Mouse (Mus musculus): ENCODE results near the gene B4galt3. TPM values are rescaled to one million over a fixed set of nuclear protein-coding genes. Genes with fewer than 3 reads are reported as not detected.
"Not testable (repeated sequence)": the region's sequence is repeated elsewhere in the genome, so short reads cannot be mapped to it uniquely, and the experiment has no call there.

B4galt3 gene
- polyA plus RNA-seq, 1 experiment, result 64.8 TPM

- H3K36me3 ChIP-seq (ENCODE audit: control insufficient read depth, insufficient read depth, low read length, poor library complexity, severe bottlenecking), result peaks cover 6% of the 10 kb centered on the region; the same call in 1 of the 2 replicates
- 0 out of 2 replicates have a peak overlapping the region, but pooled peaks have one; percentile 9 for H3K9ac ChIP-seq (ENCODE audit: low read depth, poor library complexity, severe bottlenecking)
- peak overlapping the region; percentile 83 for H3K27ac ChIP-seq (ENCODE audit: insufficient read depth, low read length)
- H3K27me3 ChIP-seq (ENCODE audit: control insufficient read depth, insufficient read depth, low read length, poor library complexity, severe bottlenecking), result no peaks in the 10 kb centered on the region
- no peak overlapping the region for H3K4me3 ChIP-seq (ENCODE audit: low read depth, low read length)
- TF ChIP-seq EP300 (IDR thresholded peaks at IDR 0.05; ENCODE audit: insufficient read depth, low read depth, low read length), result no peak
- TF ChIP-seq CTCF (IDR thresholded peaks at IDR 0.05; ENCODE audit: low read depth, low read length), result no peak
- no peak for TF ChIP-seq POLR2A (IDR thresholded peaks at IDR 0.05; ENCODE audit: insufficient read depth, low read length)
- peaks cover 2% of the 10 kb centered on the region for H3K4me1 ChIP-seq (ENCODE audit: control insufficient read depth, insufficient read depth, low read length)
- no peaks in the 10 kb centered on the region for H3K9me3 ChIP-seq (replicated peaks; ENCODE audit: control insufficient read depth, insufficient read depth, low read length, poor library complexity, severe bottlenecking)
Observed at GRCm38 (mm10) chr1:171288328-171288727, 18.2 kb downstream of the B4galt3 start.

DNA sequence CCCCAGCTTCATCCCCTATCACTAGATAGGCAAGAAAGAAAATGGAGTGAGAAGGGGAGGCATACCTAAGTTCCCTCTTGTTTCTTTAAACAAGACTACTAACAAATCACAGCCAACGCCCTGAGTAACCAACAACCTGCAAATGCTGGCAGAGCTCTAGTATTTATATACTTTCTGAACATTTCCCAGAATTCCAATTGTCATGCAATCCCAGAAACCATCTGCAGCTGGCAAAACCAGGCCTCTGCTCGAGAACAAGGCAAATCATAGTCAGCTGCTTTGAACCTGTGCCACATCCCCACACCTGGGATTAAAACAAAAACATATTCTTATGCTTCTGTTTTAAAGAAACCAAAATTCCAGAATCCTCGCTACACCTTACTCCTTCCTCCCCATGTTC lies 23.2 kb downstream of the B4galt3 start:
- H3K9ac ChIP-seq (ENCODE audit: low read depth, poor library complexity, severe bottlenecking), result peak overlapping the region; percentile 95; the same call in 1 of the 2 replicates
- no peaks in the 10 kb centered on the region; the same call in 1 of the 2 replicates for H3K36me3 ChIP-seq (ENCODE audit: control insufficient read depth, insufficient read depth, low read length, poor library complexity, severe bottlenecking)
- H3K4me3 ChIP-seq (ENCODE audit: low read depth, low read length), result no peak overlapping the region
- no peak overlapping the region for H3K27ac ChIP-seq (ENCODE audit: insufficient read depth, low read length)
- H3K4me1 ChIP-seq (ENCODE audit: control insufficient read depth, insufficient read depth, low read length), result peaks cover 6% of the 10 kb centered on the region
- TF ChIP-seq POLR2A (IDR thresholded peaks at IDR 0.05; ENCODE audit: insufficient read depth, low read length) (no peak), CTCF (IDR thresholded peaks at IDR 0.05; ENCODE audit: low read depth, low read length) (no peak), EP300 (IDR thresholded peaks at IDR 0.05; ENCODE audit: insufficient read depth, low read depth, low read length) (no peak)
- H3K9me3 ChIP-seq (replicated peaks; ENCODE audit: control insufficient read depth, insufficient read depth, low read length, poor library complexity, severe bottlenecking), result no peaks in the 10 kb centered on the region
- no peaks in the 10 kb centered on the region for H3K27me3 ChIP-seq (ENCODE audit: control insufficient read depth, insufficient read depth, low read length, poor library complexity, severe bottlenecking)

DNA sequence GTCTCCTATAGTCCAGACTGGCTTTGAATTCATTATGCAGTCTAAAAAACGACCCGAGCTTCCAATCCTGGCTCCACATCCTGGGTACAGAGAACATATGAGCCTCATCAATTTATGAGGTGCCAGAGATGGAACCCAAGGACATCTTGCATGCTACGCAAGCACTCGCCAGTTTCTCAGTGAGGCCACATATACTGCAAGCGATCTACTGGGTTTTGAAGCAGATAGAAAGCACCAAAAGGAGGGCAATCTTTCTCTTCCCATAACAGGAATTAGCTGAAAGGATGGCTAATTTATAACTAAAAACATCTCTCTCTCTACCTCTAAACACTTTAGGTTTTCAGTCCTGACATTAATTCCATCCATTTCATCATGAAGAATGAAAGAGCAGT lies 23.8 kb downstream of the B4galt3 start:
- peak overlapping the region; percentile 95 for H3K9ac ChIP-seq (ENCODE audit: low read depth, poor library complexity, severe bottlenecking)
- TF ChIP-seq EP300 (IDR thresholded peaks at IDR 0.05; ENCODE audit: insufficient read depth, low read depth, low read length), result no peak
- TF ChIP-seq POLR2A (IDR thresholded peaks at IDR 0.05; ENCODE audit: insufficient read depth, low read length), result no peak
- TF ChIP-seq CTCF (IDR thresholded peaks at IDR 0.05; ENCODE audit: low read depth, low read length), result no peak
- H3K27me3 ChIP-seq (ENCODE audit: control insufficient read depth, insufficient read depth, low read length, poor library complexity, severe bottlenecking), result no peaks in the 10 kb centered on the region
- H3K4me1 ChIP-seq (ENCODE audit: control insufficient read depth, insufficient read depth, low read length), result peaks cover 8% of the 10 kb centered on the region
- H3K4me3 ChIP-seq (ENCODE audit: low read depth, low read length), result peak overlapping the region; percentile 100
- no peaks in the 10 kb centered on the region; the same call in 1 of the 2 replicates for H3K36me3 ChIP-seq (ENCODE audit: control insufficient read depth, insufficient read depth, low read length, poor library complexity, severe bottlenecking)
- no peaks in the 10 kb centered on the region for H3K9me3 ChIP-seq (replicated peaks; ENCODE audit: control insufficient read depth, insufficient read depth, low read length, poor library complexity, severe bottlenecking)
- peak overlapping the region; percentile 94 for H3K27ac ChIP-seq (ENCODE audit: insufficient read depth, low read length)

DNA sequence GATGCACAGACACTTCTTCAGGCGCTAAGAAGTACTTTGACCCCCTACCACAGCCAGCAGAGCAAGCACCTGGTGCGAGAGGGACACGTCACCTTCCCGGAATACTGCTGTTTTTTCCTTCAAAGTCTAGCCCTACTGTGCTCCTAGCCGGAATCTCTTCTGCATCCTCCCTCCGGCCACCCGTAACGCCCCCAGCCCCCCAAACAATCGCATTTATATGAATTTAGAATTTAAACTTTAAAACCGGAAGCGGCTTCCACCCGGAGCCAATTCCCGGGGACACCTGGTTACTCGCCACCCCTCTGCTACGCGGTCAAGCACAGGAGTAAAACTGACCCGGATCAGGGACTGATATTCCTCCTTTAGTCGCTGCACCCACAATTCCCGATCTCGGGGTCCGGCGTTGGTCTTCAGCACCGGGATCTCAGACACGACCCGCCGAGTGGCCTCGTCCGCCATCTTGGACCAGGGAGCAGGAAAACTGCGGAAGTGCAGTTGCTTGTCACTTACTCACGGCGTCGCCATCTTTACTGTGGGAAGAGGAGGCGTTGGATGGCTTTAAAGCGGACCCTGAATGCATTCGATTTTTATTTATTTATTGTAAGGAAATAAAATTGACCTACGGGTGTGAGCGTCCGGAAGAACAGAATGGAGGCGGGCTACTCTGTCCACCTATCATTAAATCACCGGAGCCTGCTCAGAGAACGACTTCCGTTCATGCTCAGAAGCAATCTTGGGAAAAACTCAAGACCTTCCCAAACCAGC lies 24.4 kb downstream of the B4galt3 start, which contains the start of gene Ufc1:
Ufc1 (minus strand) TSS at position 727 of the 765 bp plus-strand sequence.
- H3K27ac ChIP-seq (ENCODE audit: insufficient read depth, low read length), result peak within 1 kb of the TSS; percentile 94
- H3K27me3 ChIP-seq (ENCODE audit: control insufficient read depth, insufficient read depth, low read length, poor library complexity, severe bottlenecking), result no peaks in the 10 kb centered on the region
- peaks cover 9% of the 10 kb centered on the region for H3K4me1 ChIP-seq (ENCODE audit: control insufficient read depth, insufficient read depth, low read length)
- no peaks in the 10 kb centered on the region for H3K9me3 ChIP-seq (replicated peaks; ENCODE audit: control insufficient read depth, insufficient read depth, low read length, poor library complexity, severe bottlenecking)
- TF ChIP-seq CTCF (IDR thresholded peaks at IDR 0.05; ENCODE audit: low read depth, low read length) (no peak), POLR2A (IDR thresholded peaks at IDR 0.05; ENCODE audit: insufficient read depth, low read length) (no peak), EP300 (IDR thresholded peaks at IDR 0.05; ENCODE audit: insufficient read depth, low read depth, low read length) (no peak)
- H3K9ac ChIP-seq (ENCODE audit: low read depth, poor library complexity, severe bottlenecking), result peak within 1 kb of the TSS; percentile 95
- H3K4me3 ChIP-seq (ENCODE audit: low read depth, low read length), result peak within 1 kb of the TSS; percentile 100
- no peaks in the 10 kb centered on the region for H3K36me3 ChIP-seq (ENCODE audit: control insufficient read depth, insufficient read depth, low read length, poor library complexity, severe bottlenecking)

DNA sequence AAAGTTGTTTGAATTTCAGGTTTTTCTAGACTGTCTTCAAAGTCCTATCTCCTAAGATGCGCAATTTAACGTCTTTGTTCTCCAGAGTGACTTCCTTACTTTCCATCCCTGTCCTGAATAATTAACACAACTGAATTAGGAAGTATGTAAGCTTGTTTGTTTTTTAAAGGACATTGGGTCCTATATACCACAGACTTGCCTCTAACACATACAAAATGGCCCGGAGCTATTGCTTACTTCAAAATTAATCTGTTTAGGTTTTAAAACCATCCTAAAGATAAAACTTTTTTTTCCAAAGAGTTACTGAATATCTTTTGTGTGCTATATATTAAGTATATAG lies 24.9 kb downstream of the B4galt3 start:
- Histone ChIP-seq H3K4me1 (ENCODE audit: control insufficient read depth, insufficient read depth, low read length) (peaks cover 9% of the 10 kb centered on the region), H3K27ac (ENCODE audit: insufficient read depth, low read length) (peak overlapping the region; percentile 94)
- no peak for TF ChIP-seq POLR2A (IDR thresholded peaks at IDR 0.05; ENCODE audit: insufficient read depth, low read length)
- TF ChIP-seq EP300 (IDR thresholded peaks at IDR 0.05; ENCODE audit: insufficient read depth, low read depth, low read length), result no peak
- no peak for TF ChIP-seq CTCF (IDR thresholded peaks at IDR 0.05; ENCODE audit: low read depth, low read length)

DNA sequence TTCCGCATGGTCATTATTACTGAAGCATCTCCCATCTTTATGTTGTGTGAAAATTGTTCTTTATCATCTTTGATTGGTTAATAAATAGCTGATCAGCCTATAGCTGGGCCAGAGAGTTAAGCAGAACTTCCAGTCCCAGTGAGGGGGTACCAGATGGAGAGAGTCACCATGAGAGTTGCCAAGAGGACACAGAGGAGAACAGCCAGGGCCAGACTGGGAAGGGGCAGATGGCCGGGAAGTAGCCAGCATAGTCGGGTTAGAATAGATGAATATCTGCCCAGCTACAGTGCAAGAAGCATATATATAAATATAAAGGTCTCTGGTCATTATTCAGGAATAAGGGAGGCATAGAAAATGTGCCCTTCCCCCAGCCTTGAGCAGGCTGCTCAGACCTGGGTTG lies 28.1 kb downstream of the B4galt3 start:
- no peak overlapping the region for H3K9ac ChIP-seq (ENCODE audit: low read depth, poor library complexity, severe bottlenecking)
- H3K4me1 ChIP-seq (ENCODE audit: control insufficient read depth, insufficient read depth, low read length), result peaks cover 9% of the 10 kb centered on the region
- no peaks in the 10 kb centered on the region for H3K9me3 ChIP-seq (replicated peaks; ENCODE audit: control insufficient read depth, insufficient read depth, low read length, poor library complexity, severe bottlenecking)
- 0 out of 2 replicates have a peak overlapping the region, but pooled peaks have one; percentile 15 for H3K4me3 ChIP-seq (ENCODE audit: low read depth, low read length)
- H3K27me3 ChIP-seq (ENCODE audit: control insufficient read depth, insufficient read depth, low read length, poor library complexity, severe bottlenecking), result no peaks in the 10 kb centered on the region
- H3K27ac ChIP-seq (ENCODE audit: insufficient read depth, low read length), result no peak overlapping the region
- TF ChIP-seq CTCF (IDR thresholded peaks at IDR 0.05; ENCODE audit: low read depth, low read length) (no peak), EP300 (IDR thresholded peaks at IDR 0.05; ENCODE audit: insufficient read depth, low read depth, low read length) (no peak), POLR2A (IDR thresholded peaks at IDR 0.05; ENCODE audit: insufficient read depth, low read length) (no peak)
- H3K36me3 ChIP-seq (ENCODE audit: control insufficient read depth, insufficient read depth, low read length, poor library complexity, severe bottlenecking), result no peaks in the 10 kb centered on the region

More for the DNA sequence above, 24.9 kb downstream of the B4galt3 start:
- Histone ChIP-seq H3K9ac (ENCODE audit: low read depth, poor library complexity, severe bottlenecking) (peak overlapping the region; percentile 95), H3K36me3 (ENCODE audit: control insufficient read depth, insufficient read depth, low read length, poor library complexity, severe bottlenecking) (no peaks in the 10 kb centered on the region), H3K27me3 (ENCODE audit: control insufficient read depth, insufficient read depth, low read length, poor library complexity, severe bottlenecking) (no peaks in the 10 kb centered on the region), H3K9me3 (replicated peaks; ENCODE audit: control insufficient read depth, insufficient read depth, low read length, poor library complexity, severe bottlenecking) (no peaks in the 10 kb centered on the region), H3K4me3 (ENCODE audit: low read depth, low read length) (peak overlapping the region; percentile 100; the same call in 1 of the 2 replicates)

- not testable (repeated sequence) for H3K27me3 ChIP-seq (ENCODE audit: control insufficient read depth, insufficient read depth, low read length, poor library complexity, severe bottlenecking); H3K9ac ChIP-seq (ENCODE audit: low read depth, poor library complexity, severe bottlenecking); H3K9me3 ChIP-seq (replicated peaks; ENCODE audit: control insufficient read depth, insufficient read depth, low read length, poor library complexity, severe bottlenecking); H3K36me3 ChIP-seq (ENCODE audit: control insufficient read depth, insufficient read depth, low read length, poor library complexity, severe bottlenecking); H3K27ac ChIP-seq (ENCODE audit: insufficient read depth, low read length); H3K4me3 ChIP-seq (ENCODE audit: low read depth, low read length); H3K4me1 ChIP-seq (ENCODE audit: control insufficient read depth, insufficient read depth, low read length)
Observed at GRCm38 (mm10) chr1:171306157-171306556, 36.0 kb downstream of the B4galt3 start.
